Mouse (Mus musculus) megakaryocyte, embryonic 14.5 days (primary cell): ENCODE data around the gene Rsf1.

Source experiments
- FLI1 ChIP-seq: IDR thresholded peaks from 2 replicates; pipeline ENCODE4 v1.6.1; 2012; ENCODE audit warnings: low read length, inconsistent platforms, mixed read lengths
- GATA1 ChIP-seq: IDR thresholded peaks from 3 replicates; pipeline ENCODE4 v1.6.1; 2012; ENCODE audit warnings: mixed read lengths, low read length, inconsistent platforms, borderline replicate concordance

DNA sequence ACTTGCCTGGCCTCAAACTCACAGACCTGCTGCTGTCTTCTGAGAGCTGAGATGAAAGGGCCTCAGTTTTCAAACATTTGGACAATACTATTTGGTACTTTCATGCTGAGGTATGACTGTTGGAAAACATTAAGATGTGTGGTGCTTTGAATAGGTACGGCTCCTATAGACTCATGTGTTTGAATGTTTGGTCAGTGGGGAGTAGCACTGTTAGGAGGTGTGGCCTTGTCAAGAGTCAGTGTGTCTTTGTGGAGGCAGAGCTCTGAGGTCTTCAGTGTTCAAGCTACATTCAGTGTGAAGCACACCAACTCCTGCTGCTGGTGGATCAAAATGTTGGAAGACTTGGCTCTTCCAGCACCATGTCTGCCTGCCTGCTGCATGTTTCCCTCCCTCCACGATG lies 13.8 kb downstream of the Rsf1 start:
- TF ChIP-seq GATA1, result no peak
- TF ChIP-seq FLI1, result no peak
